Mouse (Mus musculus) midbrain, postnatal 0 days (tissue): ENCODE measurements around the gene Vipr1. TPM values are rescaled to one million over a fixed set of nuclear protein-coding genes. Genes with fewer than 3 reads are reported as not detected.

Source experiments
- ATAC-seq: fragments of 200-750 bp; cut with Nextera tagmentation; 2 replicates; pipeline ENCODE4 v1.8.0; 2017; ENCODE audit warnings: moderate number of reproducible peaks, mild to moderate bottlenecking, moderate TSS enrichment, moderate library complexity; ENCODE audit not compliant: low FRiP score
- DNase-seq: peaks from one replicate; pipeline ENCODE4 v3.0.0-alpha.2; 2015; ENCODE audit warnings: low spot score
- H3K27ac ChIP-seq: fragments of 300-500 bp; sonication (generic); 2 replicates; pipeline ENCODE4 v1.5.1; 2014; ENCODE audit warnings: low read depth, mild to moderate bottlenecking, low read length, mixed read lengths
- H3K27me3 ChIP-seq: fragments of 300-500 bp; sonication (generic); 2 replicates; pipeline ENCODE4 v1.6.1; 2014; ENCODE audit warnings: low read length, control low read depth, mixed read lengths; ENCODE audit not compliant: insufficient read depth
- H3K36me3 ChIP-seq: fragments of 300-500 bp; sonication (generic); 2 replicates; pipeline ENCODE4 v1.6.1; 2014; ENCODE audit warnings: low read length, control low read depth, mixed read lengths; ENCODE audit not compliant: insufficient read depth
- H3K4me1 ChIP-seq: fragments of 300-500 bp; sonication (generic); 2 replicates; pipeline ENCODE4 v1.6.1; 2014; ENCODE audit warnings: mild to moderate bottlenecking, control low read depth, antibody characterized with exemption, low read length, mixed read lengths; ENCODE audit not compliant: insufficient read depth
- H3K4me2 ChIP-seq: fragments of 300-500 bp; sonication (generic); 2 replicates; pipeline ENCODE4 v1.6.1; 2014; ENCODE audit warnings: low read depth, mild to moderate bottlenecking, low read length, mixed read lengths; ENCODE audit not compliant: poor library complexity, severe bottlenecking
- H3K4me3 ChIP-seq: fragments of 300-500 bp; sonication (generic); 2 replicates; pipeline ENCODE4 v1.5.1; 2014; ENCODE audit warnings: low read depth, mild to moderate bottlenecking, low read length, moderate library complexity
- H3K9ac ChIP-seq: fragments of 300-500 bp; sonication (generic); replicated peaks from 2 replicates; pipeline ENCODE4 v1.6.1; 2014; ENCODE audit warnings: mild to moderate bottlenecking, low read length, moderate library complexity, mixed read lengths; ENCODE audit not compliant: poor library complexity, severe bottlenecking
- H3K9me3 ChIP-seq: fragments of 300-500 bp; sonication (generic); 2 replicates; pipeline ENCODE4 v1.6.1; 2016; ENCODE audit warnings: low read length, control low read depth
- CTCF ChIP-seq: IDR thresholded peaks from 2 replicates; pipeline ENCODE4 v1.5.1; 2016; ENCODE audit warnings: antibody characterized with exemption, mild to moderate bottlenecking
- WGBS: fragments of 180-500 bp; shearing (Covaris S2); extraction: QIAGEN DNeasy Blood & Tissue Kit; methylation state at CpG from one replicate; pipeline ENCODE4 v1.1.7; 2014; 5-methylcytosine and 5-hydroxymethylcytosine counted together
- polyA plus RNA-seq: library from polyadenylated mRNA; unstranded; fragments of >200 nt; fragmentation: Nextera tagmentation; extraction: Ambion mirVana; gene quantifications from 2 replicates; pipeline ENCODE4 v1.2.1, GENCODE M21; 2015
- total RNA-seq: library from RNA; depleted of rRNA; stranded (reverse); fragments of >200 nt; gene quantifications from 2 replicates; pipeline ENCODE4 v1.2.3, GENCODE M21; 2014

The Vipr1 gene
- total and polyA plus RNA-seq, 2 experiments from 2014 or later, result 0.26 to 0.82 TPM

GRCm38 (mm10) chr9:121682037-121682680 is 39.6 kb downstream of the Vipr1 start:
- 85% methylated on average over 18 of the region's 18 CpGs for WGBS
- peaks cover 36% of the 10 kb centered on the region for H3K36me3 ChIP-seq
- no peaks in the 10 kb centered on the region for H3K4me1 ChIP-seq
- DNase-seq (no peak), ATAC-seq (no peak; the same call in 1 of the 2 replicates)
- H3K27me3 ChIP-seq, result no peaks in the 10 kb centered on the region
- no peak for TF ChIP-seq CTCF
- no peaks in the 10 kb centered on the region for H3K9me3 ChIP-seq
- no peak overlapping the region for H3K9ac ChIP-seq
- no peak overlapping the region for H3K4me2 ChIP-seq
- no peak overlapping the region for H3K27ac ChIP-seq
- no peak overlapping the region for H3K4me3 ChIP-seq

GRCm38 (mm10) chr9:121684702-121685101 is 42.2 kb downstream of the Vipr1 start:
- H3K36me3 ChIP-seq, result peaks cover 43% of the 10 kb centered on the region
- H3K4me3 ChIP-seq, result no peak overlapping the region
- no peak overlapping the region for H3K4me2 ChIP-seq
- H3K9ac ChIP-seq, result no peak overlapping the region
- WGBS, result 81% methylated on average over 7 of the region's 7 CpGs
- no peak for TF ChIP-seq CTCF
- no peak overlapping the region for H3K27ac ChIP-seq
- no peak for DNase-seq
- H3K9me3 ChIP-seq, result no peaks in the 10 kb centered on the region
- no peaks in the 10 kb centered on the region; the same call in 1 of the 2 replicates for H3K4me1 ChIP-seq
- H3K27me3 ChIP-seq, result no peaks in the 10 kb centered on the region
- no peak for ATAC-seq

GRCm38 (mm10) chr9:121690200-121690651 is 47.7 kb downstream of the Vipr1 start:
- H3K27me3 ChIP-seq, result no peaks in the 10 kb centered on the region
- H3K4me1 ChIP-seq, result peaks cover 6% of the 10 kb centered on the region; the same call in 1 of the 2 replicates
- peak overlapping the region; percentile 36; the same call in 1 of the 2 replicates for H3K9ac ChIP-seq
- H3K36me3 ChIP-seq, result peaks cover 31% of the 10 kb centered on the region
- TF ChIP-seq CTCF, result no peak; the same call in 1 of the 2 replicates
- no peaks in the 10 kb centered on the region for H3K9me3 ChIP-seq
- peak overlapping the region; percentile 54 for H3K4me2 ChIP-seq
- WGBS, result 16% methylated on average over 15 of the region's 15 CpGs
- peak; percentile 88 for ATAC-seq
- peak; percentile 93 for DNase-seq
- H3K4me3 ChIP-seq, result peak overlapping the region; percentile 27
- peak overlapping the region; percentile 80 for H3K27ac ChIP-seq

GRCm38 (mm10) chr9:121690734-121691133 is 48.2 kb downstream of the Vipr1 start:
- Histone ChIP-seq H3K9ac (0 out of 2 replicates have a peak overlapping the region, but pooled peaks have one; percentile 19), H3K27me3 (no peaks in the 10 kb centered on the region), H3K36me3 (peaks cover 26% of the 10 kb centered on the region), H3K4me2 (peak overlapping the region; percentile 54), H3K27ac (peak overlapping the region; percentile 80), H3K4me3 (peak overlapping the region; percentile 27; the same call in 1 of the 2 replicates), H3K9me3 (no peaks in the 10 kb centered on the region), H3K4me1 (peaks cover 6% of the 10 kb centered on the region; the same call in 1 of the 2 replicates)
- ATAC-seq, result peak; percentile 41; the same call in 1 of the 2 replicates
- WGBS, result 55% methylated on average over 7 of the region's 7 CpGs
- no peak for TF ChIP-seq CTCF
- no peak for DNase-seq

GRCm38 (mm10) chr9:121694736-121695135 is 52.2 kb downstream of the Vipr1 start:
- no peaks in the 10 kb centered on the region for H3K9me3 ChIP-seq
- ATAC-seq, result no peak
- TF ChIP-seq CTCF, result no peak
- peaks cover 6% of the 10 kb centered on the region; the same call in 1 of the 2 replicates for H3K4me1 ChIP-seq
- H3K9ac ChIP-seq, result no peak overlapping the region
- H3K27ac ChIP-seq, result no peak overlapping the region
- H3K27me3 ChIP-seq, result no peaks in the 10 kb centered on the region
- no peak for DNase-seq
- H3K4me2 ChIP-seq, result no peak overlapping the region
- no peak overlapping the region for H3K4me3 ChIP-seq
- 83% methylated on average over 12 of the region's 12 CpGs for WGBS
- H3K36me3 ChIP-seq, result peaks cover 23% of the 10 kb centered on the region; the same call in 1 of the 2 replicates

- DNase-seq (no peak), ATAC-seq (peak; percentile 21; the same call in 1 of the 2 replicates)
- no peak overlapping the region for H3K27ac ChIP-seq
- H3K4me1 ChIP-seq, result no peaks in the 10 kb centered on the region
- H3K9ac ChIP-seq, result no peak overlapping the region
- no peak overlapping the region for H3K4me2 ChIP-seq
- no peaks in the 10 kb centered on the region for H3K27me3 ChIP-seq
- WGBS, result 92% methylated on average over 9 of the region's 9 CpGs
- H3K9me3 ChIP-seq, result no peaks in the 10 kb centered on the region
- H3K4me3 ChIP-seq, result no peak overlapping the region
- H3K36me3 ChIP-seq, result peaks cover 23% of the 10 kb centered on the region; the same call in 1 of the 2 replicates
- no peak for TF ChIP-seq CTCF
Measured at GRCm38 (mm10) chr9:121696626-121697025, 54.1 kb downstream of the Vipr1 start.
